Mouse (Mus musculus) neural tube, embryonic 11.5 days (tissue): ENCODE results near the gene Pik3ca. TPM values are rescaled to one million over a fixed set of nuclear protein-coding genes. Genes with fewer than 3 reads are reported as not detected.

Source experiments
- ATAC-seq: fragments of 200-750 bp; cut with Nextera tagmentation; 2 replicates; pipeline ENCODE4 v1.8.0; 2017; ENCODE audit warnings: moderate number of reproducible peaks, mild to moderate bottlenecking, moderate TSS enrichment, moderate library complexity; ENCODE audit not compliant: insufficient read depth, low FRiP score, low TSS enrichment
- DNase-seq: peaks from one replicate; pipeline ENCODE4 v3.0.0-alpha.2; 2015; ENCODE audit warnings: low spot score
- H3K27ac ChIP-seq: fragments of 300-500 bp; sonication (generic); 2 replicates; pipeline ENCODE4 v1.5.1; 2014; ENCODE audit warnings: low read depth, mild to moderate bottlenecking, low read length
- H3K27me3 ChIP-seq: fragments of 300-500 bp; sonication (generic); 2 replicates; pipeline ENCODE4 v1.6.1; 2014; ENCODE audit warnings: mild to moderate bottlenecking, low read length, mixed read lengths; ENCODE audit not compliant: control insufficient read depth, insufficient read depth
- H3K36me3 ChIP-seq: fragments of 300-500 bp; sonication (generic); 2 replicates; pipeline ENCODE4 v1.6.1; 2014; ENCODE audit warnings: mild to moderate bottlenecking, low read length, moderate library complexity, mixed read lengths; ENCODE audit not compliant: control insufficient read depth, insufficient read depth
- H3K4me1 ChIP-seq: fragments of 300-500 bp; sonication (generic); 2 replicates; pipeline ENCODE4 v1.6.1; 2014; ENCODE audit warnings: low read length, mixed read lengths; ENCODE audit not compliant: control insufficient read depth, insufficient read depth
- H3K4me2 ChIP-seq: fragments of 300-500 bp; sonication (generic); 2 replicates; pipeline ENCODE4 v1.6.1; 2014; ENCODE audit warnings: low read depth, mild to moderate bottlenecking, moderate library complexity
- H3K4me3 ChIP-seq: fragments of 300-500 bp; sonication (generic); 2 replicates; pipeline ENCODE4 v1.5.1; 2014; ENCODE audit warnings: low read depth, low read length
- H3K9ac ChIP-seq: fragments of 300-500 bp; sonication (generic); 2 replicates; pipeline ENCODE4 v1.6.1; 2014; ENCODE audit warnings: mild to moderate bottlenecking, low read length
- H3K9me3 ChIP-seq: fragments of 300-500 bp; sonication (generic); 2 replicates; pipeline ENCODE4 v1.6.1; 2016; ENCODE audit warnings: low read length; ENCODE audit not compliant: control insufficient read depth
- WGBS: fragments of 180-500 bp; shearing (Covaris S2); extraction: QIAGEN DNeasy Blood & Tissue Kit; methylation state at CpG from one replicate; pipeline ENCODE4 v1.1.7; 2014; 5-methylcytosine and 5-hydroxymethylcytosine counted together
- polyA plus RNA-seq: library from polyadenylated mRNA; unstranded; fragments of >200 nt; fragmentation: Nextera tagmentation; extraction: Ambion mirVana; gene quantifications from 2 replicates; pipeline ENCODE4 v1.2.1, GENCODE M21; 2014

The Pik3ca gene
- polyA plus RNA-seq, 1 experiment from 2014 or later, result 17.2 TPM

DNA sequence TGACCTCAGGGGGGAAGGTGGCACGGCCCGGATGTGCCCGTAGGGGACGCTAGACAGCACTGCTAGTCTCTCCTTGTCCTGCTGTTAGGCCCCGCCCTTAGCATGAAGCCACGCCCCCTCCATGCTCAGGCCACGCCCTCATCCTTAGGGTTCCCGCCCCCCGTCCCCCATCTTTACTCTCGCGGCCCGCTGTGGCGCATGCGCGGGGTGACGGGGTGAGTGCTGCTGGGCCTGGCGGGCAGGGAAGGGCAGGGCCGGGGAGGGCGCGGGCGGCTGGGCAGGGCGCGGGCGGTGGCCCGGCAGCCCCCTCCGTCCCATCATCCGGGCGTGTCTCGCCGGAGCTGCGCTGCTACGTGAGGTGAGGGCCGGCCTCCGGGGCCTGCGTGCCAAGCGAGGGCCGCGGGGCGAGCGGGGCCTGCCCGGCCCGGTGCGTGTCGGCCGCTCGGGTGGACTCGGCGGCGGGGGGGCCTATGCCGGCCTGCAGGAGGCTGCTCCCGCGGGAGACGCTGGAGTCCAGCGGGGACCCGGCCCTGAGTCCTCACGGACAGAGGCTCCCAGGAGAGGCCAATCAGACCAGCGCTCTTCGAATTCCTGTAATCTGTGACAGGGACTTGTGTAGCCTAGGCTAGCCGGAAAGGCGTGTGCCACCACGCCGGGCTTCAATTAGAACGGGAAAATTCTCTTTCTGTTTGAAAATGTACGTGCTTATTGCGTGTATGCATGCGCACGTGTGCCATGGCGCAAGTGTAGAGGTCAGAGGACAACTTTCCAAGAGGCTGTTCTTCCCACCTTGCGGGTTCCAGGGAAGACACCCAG is 113.1 kb downstream of the Pik3ca start:
- under 1% methylated on average over 62 of the region's 69 CpGs for WGBS
- Histone ChIP-seq H3K4me2 (peak overlapping the region; percentile 82), H3K9me3 (no peaks in the 10 kb centered on the region), H3K4me3 (peak overlapping the region; percentile 87), H3K27ac (peak overlapping the region; percentile 85), H3K9ac (peak overlapping the region; percentile 93), H3K27me3 (no peaks in the 10 kb centered on the region), H3K4me1 (peaks cover 7% of the 10 kb centered on the region; the same call in 1 of the 2 replicates), H3K36me3 (no peaks in the 10 kb centered on the region)
- DNase-seq, result peak; percentile 98
- ATAC-seq, result peak; percentile 89

- ATAC-seq (no peak), DNase-seq (peak; percentile 19)
- H3K4me1 ChIP-seq, result peaks cover 7% of the 10 kb centered on the region; the same call in 1 of the 2 replicates
- H3K27ac ChIP-seq, result no peak overlapping the region
- no peaks in the 10 kb centered on the region for H3K9me3 ChIP-seq
- 8% methylated on average over 13 of the region's 13 CpGs for WGBS
- no peaks in the 10 kb centered on the region for H3K27me3 ChIP-seq
- H3K4me2 ChIP-seq, result peak overlapping the region; percentile 82
- peak overlapping the region; percentile 93 for H3K9ac ChIP-seq
- H3K36me3 ChIP-seq, result no peaks in the 10 kb centered on the region
- peak overlapping the region; percentile 87 for H3K4me3 ChIP-seq
These were observed 113.7 kb downstream of the Pik3ca start for GRCm38 (mm10) chr3:32511191-32511550.

DNA sequence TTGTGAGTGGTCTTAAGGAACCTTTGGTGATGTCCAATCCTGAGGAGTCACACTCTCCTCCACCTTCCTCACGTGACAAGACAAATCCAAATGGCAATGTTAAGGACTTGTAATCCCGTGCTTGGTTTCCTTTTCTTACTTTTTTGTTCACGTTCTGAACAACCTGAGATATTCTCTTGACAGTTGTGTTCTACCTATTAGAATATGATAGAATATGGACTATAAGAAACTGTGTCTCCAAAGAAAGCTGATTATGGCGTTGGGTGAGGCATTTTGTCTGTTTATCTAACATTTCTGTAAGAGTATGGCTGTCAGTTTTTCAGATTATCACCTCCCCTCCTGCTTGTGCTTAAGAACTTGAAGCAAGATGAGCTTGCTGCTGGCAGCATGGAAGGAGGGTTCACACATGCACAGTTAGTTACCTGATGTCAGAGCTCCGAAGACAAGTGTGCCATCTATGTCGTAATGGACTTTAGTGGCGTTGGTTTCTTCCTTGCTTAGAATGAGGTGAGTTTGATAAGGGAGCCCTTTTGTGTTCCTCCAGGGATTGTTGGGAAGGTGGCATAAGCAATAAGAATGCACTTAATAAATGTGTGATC is 115.3 kb downstream of the Pik3ca start:
- Histone ChIP-seq H3K27ac (no peak overlapping the region), H3K9ac (no peak overlapping the region), H3K36me3 (0 out of 2 replicates have a peak, but pooled peaks cover 2% of the 10 kb centered on the region), H3K4me1 (peaks cover 7% of the 10 kb centered on the region; the same call in 1 of the 2 replicates), H3K4me2 (no peak overlapping the region), H3K27me3 (no peaks in the 10 kb centered on the region), H3K4me3 (no peak overlapping the region), H3K9me3 (no peaks in the 10 kb centered on the region)
- 93% methylated on average over 7 of the region's 7 CpGs for WGBS
- ATAC-seq (no peak), DNase-seq (no peak)

- H3K9me3 ChIP-seq, result no peaks in the 10 kb centered on the region
- H3K36me3 ChIP-seq, result 0 out of 2 replicates have a peak, but pooled peaks cover 2% of the 10 kb centered on the region
- H3K4me3 ChIP-seq, result no peak overlapping the region
- peaks cover 7% of the 10 kb centered on the region; the same call in 1 of the 2 replicates for H3K4me1 ChIP-seq
- H3K27ac ChIP-seq, result no peak overlapping the region
- H3K27me3 ChIP-seq, result no peaks in the 10 kb centered on the region
- no peak overlapping the region for H3K4me2 ChIP-seq
- DNase-seq (no peak), ATAC-seq (no peak)
- H3K9ac ChIP-seq, result no peak overlapping the region
These were observed 116.1 kb downstream of the Pik3ca start for GRCm38 (mm10) chr3:32513528-32513927.

Other genes with a start within 250 kb of the Pik3ca start
- gene Zmat3, start 31.7 kb upstream of the Pik3ca start, polyA plus RNA-seq, result 10.6 and 11.5 TPM in 2 replicates
- not detected in 2 replicates for gene Kcnmb3, start 94.6 kb downstream of the Pik3ca start, polyA plus RNA-seq
- gene Zfp639, start 112.6 kb downstream of the Pik3ca start, polyA plus RNA-seq, result 48.4 TPM in 2 replicates
- gene Mfn1, start 131.8 kb downstream of the Pik3ca start, polyA plus RNA-seq, result 26.8 and 31.5 TPM in 2 replicates
- gene Gnb4, start 218.9 kb downstream of the Pik3ca start, polyA plus RNA-seq, result 53.2 and 57.4 TPM in 2 replicates